Mouse (Mus musculus) layer of hippocampus, adult 9-10 months (tissue): Measurements from ENCODE around the gene Slc35c2.

Experiments
- DNase-seq: peaks from one replicate; pipeline ENCODE4 v3.0.0; 2022; ENCODE audit warnings: low spot score

The Slc35c2 gene

DNA sequence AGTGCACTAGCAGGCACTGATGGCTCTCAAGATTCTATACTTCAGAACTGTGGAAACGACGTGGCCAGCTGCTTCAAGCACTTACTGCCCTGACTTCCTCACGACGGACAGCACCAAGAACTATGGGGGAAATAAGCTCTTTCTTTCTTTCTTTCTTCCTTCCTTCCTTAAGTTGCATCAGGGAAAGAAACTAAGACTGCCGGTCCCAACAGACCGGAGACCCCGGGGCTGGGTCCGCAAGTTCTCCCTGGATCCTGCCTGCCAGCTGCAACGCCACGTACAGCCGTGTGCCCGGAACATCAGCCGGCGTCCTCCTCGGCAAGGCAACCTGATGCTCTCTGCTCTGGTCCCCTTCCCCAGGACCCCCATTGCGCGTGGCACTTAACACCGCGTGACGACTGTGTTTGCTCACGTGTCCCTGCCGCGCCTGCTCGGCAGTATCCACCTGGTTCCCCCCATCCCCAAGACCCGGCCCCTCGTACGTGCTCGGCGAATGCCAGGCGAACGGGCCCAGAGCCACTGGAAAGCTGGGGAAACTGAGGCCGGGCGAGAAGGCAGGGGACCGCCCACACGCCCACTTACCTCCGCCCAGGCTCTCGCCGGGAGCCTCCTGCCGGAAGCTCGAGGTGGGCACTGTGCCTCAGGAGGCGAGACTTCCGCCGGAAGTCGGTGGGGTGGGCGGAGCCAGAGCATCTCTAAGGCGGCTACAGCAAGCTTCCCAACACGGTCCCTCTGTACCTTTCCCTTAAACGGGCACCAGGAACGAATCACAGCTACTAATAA is at the start of gene Slc35c2:
Gene Slc35c2, minus strand, starts transcription at position 668 of the 783 bp plus-strand sequence.
- DNase-seq: peak; percentile 85

DNA sequence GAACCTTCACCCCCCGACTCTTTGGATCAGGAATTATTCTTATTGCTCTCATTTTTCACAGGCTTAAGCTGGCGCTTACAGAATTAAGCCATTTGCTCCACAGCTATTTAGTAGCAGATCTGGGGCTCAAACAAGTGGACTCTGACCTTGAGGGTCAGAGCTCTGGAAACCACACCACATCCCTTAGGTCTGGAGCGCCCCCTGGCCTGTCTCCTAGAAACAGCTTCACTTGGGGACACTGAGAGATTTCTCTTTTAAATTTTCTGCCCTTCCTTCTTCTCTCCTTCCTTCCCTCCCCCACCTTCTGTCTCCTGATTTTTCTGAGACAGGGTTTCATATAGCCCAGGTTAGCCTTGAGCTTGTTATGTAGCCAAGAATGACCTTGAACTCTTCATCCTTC is 49.5 kb upstream of the Slc35c2 start:
- no peak for DNase-seq

DNA sequence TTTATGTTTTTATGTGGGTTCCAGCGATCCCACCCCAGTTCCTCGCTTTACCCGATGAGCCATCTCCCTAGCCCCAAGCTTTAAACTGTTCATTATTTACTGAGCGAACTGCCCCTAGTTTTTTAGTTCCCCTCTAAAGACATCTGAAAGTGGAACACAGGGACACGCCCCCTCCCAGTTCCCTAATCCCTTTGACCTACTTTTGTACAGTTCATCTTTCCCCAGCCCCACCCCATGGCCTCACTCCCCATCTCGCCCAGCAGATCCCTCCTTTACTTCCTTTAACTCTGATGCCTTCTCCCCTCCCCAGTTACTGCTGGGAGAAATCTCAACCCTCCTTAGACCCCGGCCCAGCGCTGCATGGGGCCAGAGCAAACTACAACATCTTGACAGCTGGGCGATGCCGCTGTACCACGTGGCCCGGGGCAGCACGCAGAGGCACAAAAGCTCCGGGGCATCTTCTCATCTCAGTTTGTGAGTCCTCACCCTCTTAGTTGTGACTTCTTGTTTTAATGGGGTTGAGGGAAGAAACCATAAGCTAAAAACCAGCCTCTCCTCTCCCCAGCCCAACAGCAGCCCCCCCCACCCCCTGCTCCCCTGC is 45.0 kb upstream of the Slc35c2 start:
- no peak for DNase-seq

DNA sequence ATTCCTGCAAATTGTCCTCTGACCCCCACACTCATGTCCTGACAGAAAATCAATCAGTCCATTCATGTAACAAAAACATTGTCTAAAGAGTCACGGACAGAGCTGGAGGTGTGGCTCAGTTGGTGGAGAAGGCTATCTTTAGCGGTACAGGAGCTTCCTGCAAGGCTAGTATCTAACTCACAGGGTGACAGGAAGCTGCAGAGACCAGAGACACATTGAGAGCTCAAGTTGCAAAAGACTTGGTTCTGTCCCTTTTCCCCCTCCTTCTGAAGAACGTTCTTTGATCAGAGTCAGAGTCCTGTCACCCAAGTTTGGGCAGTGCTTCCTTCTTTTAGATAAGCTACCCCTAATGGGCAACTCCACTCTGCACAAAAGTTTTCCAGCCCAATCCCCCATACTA is 42.0 kb upstream of the Slc35c2 start:
- no peak for DNase-seq

DNA sequence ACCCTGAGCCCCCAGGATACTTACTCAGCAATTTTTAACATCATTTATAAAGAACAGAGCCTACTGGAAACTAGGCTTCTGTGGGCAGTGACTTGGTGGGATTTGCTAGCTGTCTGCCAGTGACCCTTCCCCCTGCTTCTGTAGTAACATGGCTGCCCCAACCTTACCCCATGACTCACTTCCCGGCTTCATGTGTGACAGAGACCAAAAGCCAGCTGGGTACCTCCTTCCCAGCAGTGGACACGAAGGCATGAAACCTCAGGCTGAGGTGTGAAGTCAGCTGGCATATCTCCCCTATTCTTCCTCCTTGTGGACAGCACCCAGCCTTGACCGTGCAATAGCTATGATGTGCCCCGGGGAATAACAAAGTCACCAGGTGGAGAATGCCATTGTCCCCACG is 41.1 kb upstream of the Slc35c2 start:
- DNase-seq: no peak

DNA sequence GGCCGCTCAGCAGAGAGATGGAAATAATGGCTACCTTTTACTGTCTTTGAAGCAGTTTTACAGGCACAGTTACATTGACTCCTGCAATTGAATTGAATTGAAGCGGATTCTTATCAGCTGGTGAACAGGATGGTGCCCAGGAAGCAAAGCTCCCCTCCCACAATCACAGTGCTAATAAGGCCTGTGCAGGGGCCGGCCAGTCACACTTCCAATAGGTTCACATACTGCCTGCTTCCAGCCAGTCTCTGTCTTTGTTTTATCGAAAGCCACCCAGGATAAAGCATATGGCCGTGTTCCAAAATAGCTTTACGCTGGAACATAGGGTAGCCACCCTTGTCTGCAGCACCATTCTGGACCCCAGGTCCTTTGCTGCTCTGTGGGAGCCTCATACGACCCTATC is 39.7 kb upstream of the Slc35c2 start:
- DNase-seq: no peak

DNA sequence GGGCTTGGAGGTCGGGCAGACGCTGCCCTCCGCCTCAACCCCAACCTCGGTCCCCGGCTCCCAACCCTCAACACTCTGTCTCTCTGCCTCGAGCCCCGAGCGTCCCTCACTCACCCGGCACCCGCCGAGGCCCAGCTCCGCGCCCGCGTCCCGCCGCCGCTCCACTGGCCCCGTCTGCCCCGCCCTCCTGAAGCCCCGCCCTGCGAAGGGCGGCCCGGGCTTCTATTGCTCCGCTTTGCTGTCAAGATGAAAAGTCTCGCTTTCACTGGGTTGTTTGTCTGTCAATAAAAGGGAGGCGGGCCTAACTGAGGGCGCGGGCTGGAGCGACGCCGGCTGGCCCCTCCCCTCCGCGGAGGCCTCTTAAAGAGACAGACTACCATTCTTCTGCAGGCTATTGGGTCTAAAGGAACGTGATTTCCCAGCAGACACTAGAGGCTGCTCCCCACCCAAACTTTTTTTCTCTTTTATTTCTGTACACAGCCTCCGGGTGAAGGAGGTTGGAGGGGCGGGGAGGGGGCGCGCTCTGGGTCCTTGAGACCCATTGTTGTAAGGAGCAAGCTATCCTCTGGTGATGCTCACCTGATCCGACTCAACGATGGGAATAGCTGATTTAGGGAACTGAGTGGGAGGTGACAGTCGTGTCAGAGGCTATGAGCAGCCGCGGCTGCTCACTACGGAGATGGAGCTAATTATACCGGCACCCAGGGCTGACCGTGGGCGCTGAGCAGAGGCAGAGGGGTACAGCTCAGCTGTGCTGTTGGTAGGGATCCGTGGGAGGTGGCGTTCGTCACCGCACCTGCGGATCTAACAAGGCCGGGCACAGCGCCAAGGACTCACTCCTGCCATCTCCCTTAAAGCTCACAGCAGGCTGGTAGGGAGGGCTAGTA is 38.9 kb upstream of the Slc35c2 start, which contains the start of gene Elmo2:
Gene Elmo2, minus strand, starts transcription at position 176 of the 887 bp plus-strand sequence.
- peak; percentile 98 for DNase-seq

DNA sequence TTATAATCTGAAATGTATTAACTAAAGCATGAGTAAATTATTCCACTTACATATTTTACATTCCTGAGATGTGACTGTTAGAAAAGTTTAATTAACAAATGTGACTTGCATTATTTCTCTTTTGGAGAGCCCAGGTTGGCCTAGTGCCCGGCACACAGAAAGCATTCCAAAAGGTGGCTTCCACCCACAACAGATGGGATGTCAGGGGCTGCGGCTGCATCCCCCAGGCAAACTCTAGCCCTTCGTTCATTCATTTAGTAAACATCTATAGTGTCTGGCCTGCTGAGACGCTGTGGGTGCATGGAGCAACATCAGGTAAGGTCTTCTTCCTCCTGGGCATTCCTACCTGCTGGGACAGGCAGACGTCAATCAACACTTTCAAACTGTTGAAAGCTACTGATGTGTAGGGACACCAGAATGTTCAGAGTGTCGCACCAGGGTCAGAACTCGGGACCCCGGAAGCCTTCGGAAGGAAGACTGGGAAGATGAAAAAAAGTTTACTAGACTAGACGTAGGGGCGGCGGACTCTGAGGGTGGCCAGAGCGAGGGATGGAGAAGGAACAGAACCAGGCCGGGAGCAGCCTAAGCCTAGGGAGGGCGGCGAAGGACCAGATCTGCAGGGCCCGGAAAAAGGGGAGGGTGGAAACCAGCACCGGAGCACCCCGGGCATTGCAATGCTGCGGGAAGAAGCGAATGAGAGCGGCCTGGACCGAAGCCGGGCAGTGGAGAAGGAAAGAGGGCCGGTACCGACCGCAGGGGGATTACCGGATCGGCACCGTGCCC is 38.0 kb upstream of the Slc35c2 start:
- no peak for DNase-seq

DNA sequence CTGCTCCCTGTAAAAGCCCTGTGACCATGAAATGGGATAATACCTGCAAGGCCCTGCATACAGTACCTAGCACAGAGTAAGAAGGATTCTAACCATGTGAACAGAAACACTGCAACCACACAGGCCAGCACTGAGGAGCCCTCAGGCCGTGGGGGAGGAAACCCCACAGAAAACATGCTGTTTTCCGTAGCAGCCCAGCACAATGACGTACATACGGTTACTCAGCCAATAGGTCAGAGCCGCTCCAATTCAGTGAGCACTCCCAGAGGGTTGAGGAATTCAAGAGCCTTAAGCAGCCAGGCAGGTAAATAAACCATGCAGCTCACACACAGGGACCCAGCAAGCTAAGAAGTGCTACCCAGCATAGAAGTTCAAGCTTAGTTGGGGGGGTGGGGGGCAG is 36.3 kb upstream of the Slc35c2 start:
- no peak for DNase-seq

DNA sequence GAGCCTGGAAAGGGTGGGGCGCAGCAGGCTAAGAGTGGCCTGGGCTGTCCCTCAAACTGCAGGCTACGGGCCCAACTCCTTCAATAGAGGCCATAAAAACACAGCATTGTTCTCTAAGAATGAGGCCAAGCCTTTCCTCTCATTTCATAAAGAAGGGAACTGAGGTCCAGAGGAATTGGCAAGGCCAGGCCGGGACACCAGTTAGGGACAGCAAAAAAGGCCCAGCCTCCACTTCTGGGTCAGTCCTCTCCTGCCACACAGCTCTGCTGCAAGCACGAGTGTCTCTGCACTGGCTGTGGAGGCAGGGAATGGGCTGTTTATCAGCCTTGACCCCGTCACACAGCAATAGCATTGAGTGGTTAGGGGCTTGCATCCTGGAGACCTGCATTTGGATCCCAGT is 35.8 kb upstream of the Slc35c2 start:
- DNase-seq: no peak

DNA sequence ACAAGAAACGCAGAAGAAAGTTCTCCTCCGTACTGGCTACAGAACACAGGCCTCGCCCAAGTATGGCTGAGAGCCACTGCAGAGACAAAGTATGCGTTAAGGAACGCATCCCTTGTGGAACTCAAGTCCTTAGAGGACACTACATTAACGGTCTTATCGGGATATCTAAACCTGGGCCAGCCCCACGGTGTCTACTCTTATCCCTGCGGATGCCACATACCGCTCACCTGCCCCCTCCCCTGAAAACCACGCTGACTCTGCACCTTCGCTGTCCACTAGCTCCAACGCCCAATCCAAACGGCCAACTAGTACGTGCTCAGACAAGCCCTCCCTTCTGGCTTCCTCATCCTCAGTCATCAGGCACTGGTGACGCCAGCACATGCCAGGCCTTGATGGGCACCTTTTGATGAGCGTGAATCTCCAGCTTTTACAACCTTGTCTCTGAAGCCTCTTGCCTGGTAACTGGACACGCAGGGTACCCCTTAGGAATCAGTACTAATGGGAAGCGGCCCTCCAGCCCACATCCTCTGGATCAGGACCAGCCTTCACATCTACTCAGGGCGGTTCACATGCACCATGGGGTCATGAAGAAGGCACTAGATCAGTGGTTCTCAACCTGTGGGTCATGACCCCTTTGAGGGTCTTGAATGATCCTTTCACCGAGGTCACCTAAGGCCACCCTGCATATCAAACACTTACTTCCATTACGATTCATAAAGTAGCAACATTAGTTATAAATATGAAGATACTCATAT is 34.5 kb upstream of the Slc35c2 start:
- DNase-seq: no peak

DNA sequence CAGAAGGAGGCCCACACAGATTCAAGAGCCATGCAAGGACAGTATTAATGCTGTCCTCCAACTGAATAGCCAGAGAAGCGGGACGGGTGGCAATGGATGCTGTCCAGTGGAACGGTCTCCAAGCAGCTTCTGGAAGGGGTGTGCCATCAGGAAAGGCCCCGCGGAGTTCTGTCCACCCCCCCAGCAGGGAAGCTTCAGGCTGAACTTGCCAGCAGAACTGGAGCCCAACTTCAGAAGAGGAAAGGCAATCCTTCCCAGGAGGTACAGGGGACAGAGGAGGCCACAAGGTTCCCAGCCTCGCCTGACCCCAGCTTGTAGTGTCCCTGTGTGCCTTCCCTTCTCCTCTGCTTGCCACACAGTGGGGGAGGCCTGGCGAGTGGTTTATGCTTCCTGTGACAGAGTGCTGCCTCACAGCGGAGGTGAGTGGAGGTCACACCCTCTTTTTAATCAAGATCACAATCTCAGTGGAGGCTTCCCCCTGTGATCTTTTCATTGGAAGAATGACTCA is 33.8 kb upstream of the Slc35c2 start:
- no peak for DNase-seq

DNA sequence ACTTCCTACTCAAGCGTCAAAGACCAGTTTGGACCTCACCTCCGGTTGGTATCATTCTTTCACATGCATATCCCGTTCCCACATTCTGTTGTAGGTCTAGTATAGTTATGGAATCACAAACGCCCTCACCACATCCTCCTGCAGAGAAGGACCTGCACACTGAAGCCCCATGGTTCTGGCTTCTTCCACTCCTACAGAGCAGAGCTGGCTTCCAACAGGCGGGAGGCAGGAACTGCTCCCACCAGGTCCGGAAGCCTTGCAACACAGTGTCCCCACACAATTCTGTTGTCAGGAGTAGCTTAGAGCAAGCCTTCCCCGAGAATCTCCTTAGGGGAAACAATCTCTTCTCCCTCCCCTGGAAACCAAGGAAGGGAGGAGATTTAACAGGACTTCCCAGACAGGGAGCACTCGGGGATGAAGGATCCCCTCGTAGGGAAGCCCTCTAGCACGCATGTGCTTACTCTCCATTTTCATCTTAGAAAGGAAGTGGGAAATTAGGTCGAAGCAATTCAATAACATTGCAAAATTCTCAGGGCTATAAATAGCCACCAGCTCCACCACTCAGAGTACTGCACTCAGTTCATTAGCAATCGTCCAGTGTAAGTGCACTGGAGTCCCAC is 33.0 kb upstream of the Slc35c2 start:
- no peak for DNase-seq

DNA sequence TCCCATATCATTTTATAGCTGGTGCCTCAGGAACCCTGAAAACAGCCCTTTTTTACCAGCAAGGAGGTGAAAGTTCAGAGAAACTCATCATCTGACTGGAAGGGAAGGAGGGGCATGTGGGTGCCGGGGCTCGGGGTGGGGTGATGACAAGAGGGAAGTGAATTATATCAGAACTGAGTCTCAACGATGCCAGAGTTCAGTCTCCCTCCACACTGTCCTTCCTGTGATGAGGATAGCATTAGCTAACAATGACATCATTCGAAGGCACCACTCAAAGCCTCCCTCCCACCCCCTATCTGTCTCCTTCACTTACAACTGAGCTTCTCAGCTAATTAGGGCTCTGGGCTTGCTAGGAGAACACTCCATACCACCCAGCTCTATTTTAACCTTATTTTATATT is 31.8 kb upstream of the Slc35c2 start:
- no peak for DNase-seq

DNA sequence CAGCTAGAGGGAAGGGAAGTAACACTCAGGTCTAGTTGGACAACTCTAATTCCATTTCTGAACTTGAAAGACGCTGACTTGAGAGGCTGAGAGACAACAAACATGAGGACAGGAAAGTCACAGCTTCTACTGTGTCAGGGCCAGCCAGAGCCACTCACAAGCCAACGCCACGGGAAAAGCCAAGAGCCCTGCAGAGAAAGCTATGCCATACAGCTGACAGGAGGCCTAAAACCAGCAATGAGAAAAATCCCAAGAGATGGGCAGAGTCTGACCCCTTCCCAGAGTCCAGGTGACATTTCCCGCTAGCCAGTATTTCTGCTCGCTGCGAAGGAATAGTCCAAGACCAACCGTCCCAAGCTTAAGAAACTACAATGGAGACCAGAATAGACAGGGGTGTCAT is 31.3 kb upstream of the Slc35c2 start:
- no peak for DNase-seq

DNA sequence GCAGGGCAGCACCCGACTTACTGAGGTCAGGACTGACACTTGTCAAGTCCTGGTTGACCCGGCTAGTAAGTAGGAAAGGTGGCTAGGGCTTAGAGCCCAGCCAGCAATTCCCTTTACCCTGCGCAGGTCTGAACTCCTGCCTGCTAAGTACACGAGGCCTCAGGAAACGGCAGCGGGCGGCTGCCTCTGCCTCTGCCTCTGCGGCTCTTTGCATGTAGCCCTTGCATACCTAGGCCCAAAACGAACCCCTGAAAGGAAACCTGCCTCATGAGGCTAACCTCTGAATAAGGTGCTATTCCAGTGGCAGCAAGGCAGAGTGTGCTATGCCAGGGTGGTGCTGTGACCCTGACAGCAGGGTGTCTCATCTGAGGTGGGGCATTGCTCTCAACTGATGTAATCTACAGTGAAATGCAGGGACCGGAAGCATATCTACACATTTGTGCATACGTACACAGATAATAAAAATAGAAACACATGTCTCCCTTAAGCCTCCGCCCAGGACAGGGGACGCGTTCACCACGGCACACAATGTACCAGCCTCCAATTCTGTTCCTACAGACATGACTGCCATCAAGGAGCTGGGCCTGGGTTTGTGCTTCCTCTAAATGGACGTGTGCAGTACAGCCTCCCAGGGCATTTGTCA is 30.1 kb upstream of the Slc35c2 start:
- no peak for DNase-seq

DNA sequence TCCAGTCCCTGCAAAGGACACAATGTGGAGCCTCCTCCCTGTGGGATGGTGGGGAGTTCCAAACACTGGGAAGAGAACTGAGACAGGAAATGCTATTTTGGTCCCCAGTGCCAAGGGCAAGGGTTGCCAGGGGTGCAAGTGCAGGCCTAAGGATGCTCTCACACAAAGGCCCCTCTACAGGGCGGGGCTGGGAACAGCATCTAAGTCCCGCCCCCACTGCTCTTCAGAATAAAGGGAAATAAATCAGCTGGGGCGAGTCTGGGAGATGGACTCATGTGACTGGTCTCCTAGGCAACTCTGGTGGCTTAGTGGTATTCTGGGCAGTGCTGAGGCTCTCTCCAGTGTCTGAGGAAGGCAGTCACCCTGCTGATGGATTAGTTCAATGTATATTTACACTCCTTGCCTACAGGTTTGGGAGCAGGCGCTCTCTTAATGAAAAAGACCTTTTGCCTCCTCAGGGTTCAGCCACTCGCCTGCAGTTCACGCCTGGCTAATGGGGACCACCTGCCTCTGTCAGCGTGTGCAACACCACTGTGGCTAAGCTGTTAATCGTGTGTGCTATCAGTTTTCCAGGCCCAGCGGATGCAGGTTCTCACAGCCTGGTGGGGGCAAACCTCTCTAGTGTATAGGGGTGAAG is 29.3 kb upstream of the Slc35c2 start:
- DNase-seq: peak; percentile 70

DNA sequence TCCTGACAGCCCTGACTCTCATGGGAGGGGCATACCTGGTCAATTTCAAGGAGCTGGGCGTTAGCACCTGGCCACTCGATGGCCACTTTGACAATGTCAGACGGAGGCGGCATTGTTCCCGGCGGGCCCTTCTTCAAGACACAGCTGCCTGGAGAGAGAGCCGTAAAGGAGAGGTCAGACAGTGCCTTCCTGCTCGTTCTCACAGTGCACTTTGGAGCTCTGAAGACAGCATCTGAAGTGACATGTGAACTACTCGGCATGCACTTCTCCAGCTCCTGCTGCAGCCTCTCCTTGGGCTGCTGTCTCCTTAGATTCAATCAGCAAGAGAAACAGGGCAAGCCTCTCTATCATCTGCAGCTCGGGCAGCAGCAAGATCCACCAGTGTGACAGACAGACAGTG is 28.5 kb upstream of the Slc35c2 start:
- no peak for DNase-seq

DNA sequence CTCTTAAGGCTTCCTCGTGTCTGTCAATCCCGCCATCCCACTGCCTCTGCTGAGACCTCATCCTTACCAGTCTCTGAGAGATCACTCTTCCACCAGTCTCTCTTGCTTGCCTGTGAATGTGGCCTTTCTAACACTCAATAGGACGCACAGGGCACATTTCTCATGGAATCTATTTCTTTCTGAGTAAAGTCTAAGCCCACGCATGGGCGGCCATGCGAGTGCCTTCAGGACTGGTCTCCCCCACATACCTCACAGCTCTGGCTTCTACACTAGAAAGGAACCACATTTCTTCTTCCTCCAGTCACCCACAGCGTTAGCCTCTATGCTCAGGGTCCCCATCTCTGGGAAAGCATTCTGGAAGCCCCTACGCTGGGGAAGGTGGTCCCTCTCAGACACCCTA is 26.5 kb upstream of the Slc35c2 start:
- DNase-seq: no peak

DNA sequence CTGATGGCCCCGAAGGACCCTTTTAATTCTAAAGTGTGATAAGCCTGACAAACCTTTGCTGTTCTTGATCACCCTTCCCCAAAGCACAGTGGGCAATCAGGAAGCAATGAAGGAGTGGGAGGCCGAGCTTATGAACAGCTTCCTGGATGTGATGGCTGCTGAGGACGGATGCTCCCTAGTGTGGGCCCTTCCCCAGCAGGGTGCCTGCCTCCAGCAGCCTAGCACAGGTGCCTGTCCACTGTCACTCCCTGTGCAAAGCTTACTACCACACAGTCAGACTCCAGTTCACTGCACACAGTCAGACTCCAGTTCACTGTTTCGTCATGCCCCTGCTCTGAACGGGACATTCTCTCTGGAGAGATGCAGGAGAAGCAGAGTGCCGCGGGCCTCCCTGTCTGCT is 24.7 kb upstream of the Slc35c2 start:
- no peak for DNase-seq
